Mouse (Mus musculus) testis, adult 2 months (tissue): Measurements from ENCODE around the gene Dmrtc2.

Experiments used
- CTCF ChIP-seq: fragments of 200-500 bp; IDR thresholded peaks from 2 replicates; pipeline ENCODE4 v1.5.1; 2012; ENCODE audit warnings: low read depth, mild to moderate bottlenecking, inconsistent platforms, low read length, moderate library complexity; ENCODE audit not compliant: control insufficient read depth, insufficient read depth, insufficient replicate concordance
- POLR2A ChIP-seq: fragments of 200-500 bp; IDR thresholded peaks from 2 replicates; pipeline ENCODE4 v1.6.1; 2012; ENCODE audit warnings: low read depth, mild to moderate bottlenecking, inconsistent platforms, low read length, moderate library complexity; ENCODE audit not compliant: control insufficient read depth

GRCm38 (mm10) chr7:24902264-24902629, 32.4 kb downstream of the Dmrtc2 start:
- no peak for TF ChIP-seq POLR2A
- TF ChIP-seq CTCF: no peak
